Mouse (Mus musculus) liver, embryonic 16.5 days (tissue): Measurements from ENCODE around the gene Ikbip. TPM values are rescaled to one million over a fixed set of nuclear protein-coding genes. Genes with fewer than 3 reads are reported as not detected.

Experiments used
- ATAC-seq: fragments of 200-750 bp; cut with Nextera tagmentation; 2 replicates; pipeline ENCODE4 v1.8.0; 2017; ENCODE audit warnings: low read depth, mild to moderate bottlenecking, moderate number of reproducible peaks, moderate library complexity
- H3K27ac ChIP-seq: fragments of 300-500 bp; sonication (generic); 2 replicates; pipeline ENCODE4 v1.5.1; 2014; ENCODE audit warnings: mild to moderate bottlenecking, low read length
- H3K27me3 ChIP-seq: fragments of 300-500 bp; sonication (generic); 2 replicates; pipeline ENCODE4 v1.6.1; 2014; ENCODE audit warnings: low read depth, low read length, mixed read lengths; ENCODE audit not compliant: control insufficient read depth, insufficient read depth
- H3K36me3 ChIP-seq: fragments of 300-500 bp; sonication (generic); 2 replicates; pipeline ENCODE4 v1.6.1; 2014; ENCODE audit warnings: mild to moderate bottlenecking; ENCODE audit not compliant: control insufficient read depth, insufficient read depth
- H3K4me1 ChIP-seq: fragments of 300-500 bp; sonication (generic); 2 replicates; pipeline ENCODE4 v1.6.1; 2014; ENCODE audit warnings: low read depth, low read length, mixed read lengths; ENCODE audit not compliant: control insufficient read depth
- H3K4me2 ChIP-seq: fragments of 300-500 bp; sonication (generic); 2 replicates; pipeline ENCODE4 v1.6.1; 2014; ENCODE audit warnings: low read depth, low read length, mixed read lengths
- H3K4me3 ChIP-seq: fragments of 300-500 bp; sonication (generic); 2 replicates; pipeline ENCODE4 v1.5.1; 2014; ENCODE audit warnings: low read depth, mild to moderate bottlenecking, low read length
- H3K9ac ChIP-seq: fragments of 300-500 bp; sonication (generic); 2 replicates; pipeline ENCODE4 v1.6.1; 2014; ENCODE audit warnings: low read depth, low read length
- H3K9me3 ChIP-seq: fragments of 300-500 bp; sonication (generic); replicated peaks from 2 replicates; pipeline ENCODE4 v1.6.1; 2016; ENCODE audit warnings: low read length; ENCODE audit not compliant: control insufficient read depth
- WGBS: fragments of 180-500 bp; shearing (Covaris S2); extraction: QIAGEN DNeasy Blood & Tissue Kit; methylation state at CpG from one replicate; pipeline ENCODE4 v1.1.7; 2014; ENCODE audit not compliant: insufficient replicate concordance; 5-methylcytosine and 5-hydroxymethylcytosine counted together
- polyA plus RNA-seq: library from polyadenylated mRNA; unstranded; fragments of >200 nt; fragmentation: Nextera tagmentation; extraction: Ambion mirVana; gene quantifications from 2 replicates; pipeline ENCODE4 v1.2.1, GENCODE M21; 2015

The Ikbip gene
- polyA plus RNA-seq = 6.5 and 6.9 TPM in 2 replicates

DNA sequence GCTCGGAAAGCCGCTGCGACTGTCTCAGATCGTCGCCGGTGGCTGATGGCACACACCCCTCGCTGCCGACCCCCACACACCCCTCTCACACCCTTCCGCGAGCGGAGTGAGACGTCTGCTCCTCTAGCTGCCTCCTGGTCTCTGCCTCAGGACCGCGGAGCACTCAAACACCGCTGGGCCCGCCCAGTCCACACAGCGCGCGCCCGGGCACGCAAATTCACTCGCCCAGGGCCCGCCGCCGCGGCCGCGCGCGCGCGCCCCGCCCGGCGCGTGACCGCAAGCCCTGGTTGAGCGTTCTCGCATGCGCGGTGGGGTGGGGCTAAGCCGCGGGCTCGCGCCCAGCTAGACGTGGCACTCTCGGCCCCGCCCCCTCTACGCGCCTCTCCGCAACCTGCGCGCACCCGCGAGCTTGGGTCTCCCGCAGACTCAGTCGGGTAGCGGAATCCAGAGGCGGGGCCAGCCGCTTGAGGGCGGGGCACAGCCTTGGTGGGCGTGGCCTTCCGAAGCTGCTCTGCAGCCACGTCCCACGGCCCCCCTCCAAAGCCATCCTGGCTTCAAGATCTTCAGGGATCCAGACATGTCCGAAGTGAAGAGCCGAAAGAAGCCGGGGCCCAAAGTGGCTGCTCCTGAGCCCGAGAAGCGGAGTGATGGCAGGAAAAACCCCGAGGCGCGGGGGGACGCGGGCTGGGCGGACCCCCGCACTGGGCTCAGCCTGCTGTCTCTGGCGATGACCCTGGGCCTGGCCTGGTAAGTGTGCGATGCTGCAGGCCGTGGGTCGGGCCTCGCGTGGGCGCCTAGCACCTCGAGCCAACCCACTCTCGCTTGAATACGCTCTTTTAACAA lies at the start of gene Ikbip, which contains the start of gene Apaf1:
Ikbip (plus strand) TSS at position 391 of the 843 bp plus-strand sequence.
Apaf1 (minus strand) TSS at position 221 of the 843 bp plus-strand sequence.
- Histone ChIP-seq H3K4me2 (peak within 1 kb of the TSS; percentile 96), H3K4me1 (peaks cover 11% of the 10 kb centered on the region), H3K9ac (peak within 1 kb of the TSS; percentile 96), H3K27me3 (no peaks in the 10 kb centered on the region), H3K4me3 (peak within 1 kb of the TSS; percentile 99), H3K9me3 (no peaks in the 10 kb centered on the region), H3K27ac (peak within 1 kb of the TSS; percentile 92), H3K36me3 (peaks cover 7% of the 10 kb centered on the region)
- ATAC-seq = peak; percentile 96
- under 1% methylated on average over 86 of the region's 87 CpGs for WGBS

DNA sequence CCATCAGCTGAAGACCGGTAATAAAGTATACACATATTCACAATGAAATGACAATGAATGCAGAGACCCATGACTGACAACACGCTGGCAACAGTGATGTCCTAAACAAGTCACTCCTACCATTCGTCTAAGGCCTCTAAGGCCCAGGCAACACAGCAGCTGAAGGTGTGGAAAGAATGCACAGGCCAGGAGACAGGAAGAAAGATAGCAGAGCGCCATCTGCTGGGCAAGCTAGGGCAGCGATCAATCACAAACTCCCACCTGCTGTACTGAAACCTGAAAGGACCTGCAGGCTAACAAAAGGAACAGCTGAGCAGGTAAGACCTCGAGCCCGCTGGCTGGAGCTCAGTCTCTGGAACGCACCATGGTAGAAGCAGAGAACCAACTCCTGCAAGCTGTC lies 48.8 kb upstream of the Ikbip start:
- ATAC-seq = no peak
- Histone ChIP-seq H3K27ac (no peak overlapping the region), H3K27me3 (no peaks in the 10 kb centered on the region), H3K4me2 (no peak overlapping the region), H3K9ac (no peak overlapping the region), H3K4me3 (no peak overlapping the region), H3K9me3 (no peaks in the 10 kb centered on the region), H3K4me1 (no peaks in the 10 kb centered on the region), H3K36me3 (no peaks in the 10 kb centered on the region)
- WGBS = 24% methylated on average over 8 of the region's 8 CpGs

- no peaks in the 10 kb centered on the region for H3K27me3 ChIP-seq
- H3K9ac ChIP-seq = no peak overlapping the region
- no peaks in the 10 kb centered on the region for H3K9me3 ChIP-seq
- no peaks in the 10 kb centered on the region for H3K4me1 ChIP-seq
- H3K4me2 ChIP-seq = no peak overlapping the region
- WGBS = 80% methylated on average over 4 of the region's 4 CpGs
- H3K4me3 ChIP-seq = no peak overlapping the region
- 0 out of 2 replicates have a peak, but pooled peaks cover 2% of the 10 kb centered on the region for H3K36me3 ChIP-seq
- no peak overlapping the region for H3K27ac ChIP-seq
- no peak for ATAC-seq
Measured at GRCm38 (mm10) chr10:91049696-91050095, 33.0 kb upstream of the Ikbip start.

DNA sequence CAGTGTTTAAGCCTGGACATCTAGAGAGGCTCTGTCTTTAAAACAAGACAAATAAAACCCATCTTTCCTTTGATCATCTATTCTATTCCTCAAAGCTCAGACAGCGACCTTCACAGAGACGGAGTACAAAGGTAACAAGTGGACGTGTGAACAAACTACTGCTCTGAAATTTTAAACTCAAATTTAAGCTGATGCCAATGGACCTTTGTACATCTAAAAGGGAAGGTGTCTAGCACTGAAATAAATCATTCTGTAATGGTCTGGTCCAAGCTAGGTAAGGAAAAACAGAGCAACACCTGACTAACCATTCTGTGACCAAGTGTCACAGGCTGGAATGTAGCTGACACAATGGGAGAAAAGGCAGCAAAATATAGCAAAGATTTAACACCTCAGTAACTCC lies 31.6 kb upstream of the Ikbip start:
- Histone ChIP-seq H3K4me1 (no peaks in the 10 kb centered on the region), H3K9me3 (no peaks in the 10 kb centered on the region), H3K27me3 (no peaks in the 10 kb centered on the region), H3K4me3 (no peak overlapping the region), H3K36me3 (0 out of 2 replicates have a peak, but pooled peaks cover 2% of the 10 kb centered on the region), H3K9ac (no peak overlapping the region), H3K27ac (no peak overlapping the region), H3K4me2 (no peak overlapping the region)
- no peak for ATAC-seq
- 82% methylated on average over 3 of the region's 3 CpGs for WGBS

- Histone ChIP-seq H3K4me3 (no peak overlapping the region), H3K9me3 (no peaks in the 10 kb centered on the region), H3K9ac (no peak overlapping the region), H3K4me2 (no peak overlapping the region), H3K27ac (no peak overlapping the region), H3K4me1 (no peaks in the 10 kb centered on the region), H3K27me3 (no peaks in the 10 kb centered on the region), H3K36me3 (0 out of 2 replicates have a peak, but pooled peaks cover 2% of the 10 kb centered on the region)
- no peak for ATAC-seq
Measured at GRCm38 (mm10) chr10:91052734-91053133, 30.0 kb upstream of the Ikbip start.

GRCm38 (mm10) chr10:91060742-91061141 lies 22.0 kb upstream of the Ikbip start:
- H3K9ac ChIP-seq = no peak overlapping the region
- WGBS = 37% methylated on average over 5 of the region's 5 CpGs
- H3K27me3 ChIP-seq = no peaks in the 10 kb centered on the region
- H3K27ac ChIP-seq = no peak overlapping the region
- ATAC-seq = peak; percentile 67
- peaks cover 7% of the 10 kb centered on the region for H3K36me3 ChIP-seq
- H3K4me3 ChIP-seq = no peak overlapping the region
- H3K4me2 ChIP-seq = no peak overlapping the region
- H3K9me3 ChIP-seq = no peaks in the 10 kb centered on the region
- no peaks in the 10 kb centered on the region for H3K4me1 ChIP-seq

GRCm38 (mm10) chr10:91062355-91062754 lies 20.4 kb upstream of the Ikbip start:
- Histone ChIP-seq H3K9me3 (no peaks in the 10 kb centered on the region), H3K4me1 (no peaks in the 10 kb centered on the region), H3K36me3 (peaks cover 16% of the 10 kb centered on the region), H3K4me3 (no peak overlapping the region), H3K27me3 (no peaks in the 10 kb centered on the region), H3K9ac (no peak overlapping the region), H3K4me2 (no peak overlapping the region), H3K27ac (no peak overlapping the region)
- WGBS = 69% methylated on average over 6 of the region's 6 CpGs
- no peak for ATAC-seq

GRCm38 (mm10) chr10:91071768-91072167 lies 11.0 kb upstream of the Ikbip start:
- H3K9me3 ChIP-seq = no peaks in the 10 kb centered on the region
- H3K27ac ChIP-seq = no peak overlapping the region
- ATAC-seq = no peak
- H3K4me3 ChIP-seq = no peak overlapping the region
- H3K36me3 ChIP-seq = peaks cover 4% of the 10 kb centered on the region
- no peaks in the 10 kb centered on the region for H3K27me3 ChIP-seq
- H3K4me2 ChIP-seq = no peak overlapping the region
- WGBS = 54% methylated on average over 1 of the region's 1 CpGs
- no peak overlapping the region for H3K9ac ChIP-seq
- no peaks in the 10 kb centered on the region for H3K4me1 ChIP-seq

GRCm38 (mm10) chr10:91073345-91073744 lies 9.4 kb upstream of the Ikbip start:
- Histone ChIP-seq H3K4me1 (no peaks in the 10 kb centered on the region), H3K9ac (no peak overlapping the region), H3K4me2 (no peak overlapping the region), H3K4me3 (no peak overlapping the region), H3K27me3 (no peaks in the 10 kb centered on the region), H3K36me3 (peaks cover 2% of the 10 kb centered on the region; the same call in 1 of the 2 replicates), H3K9me3 (no peaks in the 10 kb centered on the region), H3K27ac (no peak overlapping the region)
- no peak for ATAC-seq
- 79% methylated on average over 3 of the region's 3 CpGs for WGBS
